Mouse (Mus musculus): Measurements from ENCODE around the gene Nlrp10.

- TF ChIP-seq CEBPB (IDR thresholded peaks at IDR 0.05; ENCODE audit: low read depth) (no peak), CTCF (IDR thresholded peaks at IDR 0.05; ENCODE audit: control insufficient read depth, insufficient read depth, insufficient read length) (no peak), USF1 (IDR thresholded peaks at IDR 0.05; ENCODE audit: low read depth) (no peak)
These were observed 19.3 kb upstream of the Nlrp10 start for GRCm38 (mm10) chr7:108949301-108949700.
